Mouse (Mus musculus) megakaryocyte progenitor cell, adult 5-6 weeks (primary cell): ENCODE results near the gene Fads1. TPM values are rescaled to one million over a fixed set of nuclear protein-coding genes. Genes with fewer than 3 reads are reported as not detected.

Source experiments
- ATAC-seq: replicated peaks from 2 replicates; pipeline ENCODE4 v1.8.0; 2016; ENCODE audit warnings: mild to moderate bottlenecking, moderate TSS enrichment, inconsistent platforms; ENCODE audit not compliant: poor library complexity
- total RNA-seq, 2 experiments: library from RNA; stranded (forward) in 1 of 2; stranded (reverse) in 1 of 2; fragments of 157-497, 149-512 nt in 1 of 2; fragments of 200-1000 nt in 1 of 2; gene quantifications; 2 replicates each; pipeline versions ENCODE4 v1.2.3 to v1.2.4; 2015 to 2017

The Fads1 gene
- total RNA-seq, 2 experiments from 2014 or later, result 9.4 to 22.2 TPM

DNA sequence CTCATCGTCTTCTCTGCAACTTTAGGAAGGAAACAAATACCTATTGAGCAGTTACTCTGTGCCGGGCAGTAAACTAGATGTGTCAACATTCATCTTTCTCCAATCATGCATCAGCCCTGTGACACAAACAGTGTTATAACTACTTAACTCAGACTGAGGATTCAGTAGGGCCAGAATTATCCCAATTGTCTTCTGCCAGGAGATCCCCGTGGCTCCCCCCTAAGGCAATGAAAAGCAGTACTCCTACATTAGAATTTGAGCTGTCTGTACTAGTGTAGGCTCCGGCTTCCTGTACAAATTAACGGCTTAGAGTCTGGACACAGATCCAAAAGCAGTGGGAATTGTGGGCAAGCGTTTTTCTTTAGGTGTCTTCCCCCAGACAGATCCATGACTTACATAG lies 22.4 kb downstream of the Fads1 start:
- ATAC-seq, result no peak

DNA sequence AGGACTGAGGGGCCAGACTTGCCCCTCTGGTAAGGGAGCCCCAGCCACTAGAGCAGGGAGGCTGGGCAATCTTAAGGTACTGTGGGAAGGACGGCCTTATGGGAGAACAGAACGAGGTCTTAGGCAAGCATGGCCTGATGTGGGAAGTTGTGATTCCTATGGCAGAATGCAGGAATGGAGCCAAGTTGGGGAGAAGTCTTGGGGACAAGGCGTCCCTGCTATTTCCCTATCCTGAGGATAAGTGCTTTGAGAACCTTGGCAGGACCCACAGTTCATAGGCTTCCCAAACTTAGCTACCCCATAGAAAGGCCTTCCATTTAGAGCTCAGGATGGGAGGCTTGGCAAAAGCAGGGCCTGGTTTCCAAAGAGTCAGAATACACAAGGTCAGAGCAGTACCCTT lies 26.2 kb downstream of the Fads1 start:
- no peak for ATAC-seq

DNA sequence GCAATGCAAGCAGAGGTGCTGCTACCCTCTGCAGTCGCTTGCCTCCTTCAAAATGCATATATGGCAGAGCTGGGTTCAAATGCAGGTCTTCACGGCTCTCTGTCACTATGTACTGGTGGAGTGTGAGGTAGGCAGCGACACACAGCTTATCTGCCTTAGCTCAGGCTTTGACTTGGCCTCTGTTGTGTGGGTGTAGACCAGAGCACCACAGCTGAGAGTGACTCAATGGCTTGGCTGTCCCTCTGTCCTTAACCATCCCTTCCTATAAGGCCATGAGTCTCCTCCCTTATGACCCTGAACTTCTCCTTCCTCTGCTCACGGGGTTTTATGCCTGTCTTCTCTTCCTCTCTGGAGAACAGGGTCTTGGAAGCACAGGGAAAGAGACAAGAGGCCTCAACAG lies 28.2 kb downstream of the Fads1 start:
- ATAC-seq, result peak; percentile 62

DNA sequence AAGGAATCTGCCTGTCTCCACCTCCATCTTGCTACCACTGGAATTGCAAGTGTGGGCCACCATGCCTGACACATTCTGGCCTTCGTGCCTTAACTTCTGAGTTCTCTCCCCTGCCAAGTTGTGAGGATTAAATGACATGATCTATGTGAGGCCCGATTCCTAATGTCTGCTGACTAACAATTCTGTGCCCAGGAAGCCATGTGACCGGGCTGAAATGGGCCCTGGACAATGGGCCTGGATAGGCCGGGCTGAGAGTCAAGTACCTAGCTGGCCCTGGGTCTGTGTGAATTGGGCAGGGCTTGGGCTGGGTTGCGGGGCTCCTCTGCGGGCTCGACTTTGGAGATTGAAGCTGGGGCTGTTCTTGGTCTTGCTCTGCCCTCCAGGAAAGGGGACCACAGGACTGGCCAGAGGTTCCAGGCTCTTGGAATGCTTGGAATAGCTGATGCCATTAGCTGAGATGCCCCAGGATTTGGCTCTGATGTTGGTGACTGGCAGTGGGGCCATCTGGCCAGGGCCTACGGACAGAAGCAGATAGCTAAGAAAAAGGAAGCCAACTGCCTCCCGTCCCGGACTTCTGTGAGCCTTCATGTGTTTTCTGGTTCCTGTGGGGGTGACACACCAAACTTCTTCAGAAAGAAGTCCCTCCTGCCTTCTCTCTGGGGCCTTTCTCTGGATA lies 31.2 kb downstream of the Fads1 start:
- no peak for ATAC-seq

DNA sequence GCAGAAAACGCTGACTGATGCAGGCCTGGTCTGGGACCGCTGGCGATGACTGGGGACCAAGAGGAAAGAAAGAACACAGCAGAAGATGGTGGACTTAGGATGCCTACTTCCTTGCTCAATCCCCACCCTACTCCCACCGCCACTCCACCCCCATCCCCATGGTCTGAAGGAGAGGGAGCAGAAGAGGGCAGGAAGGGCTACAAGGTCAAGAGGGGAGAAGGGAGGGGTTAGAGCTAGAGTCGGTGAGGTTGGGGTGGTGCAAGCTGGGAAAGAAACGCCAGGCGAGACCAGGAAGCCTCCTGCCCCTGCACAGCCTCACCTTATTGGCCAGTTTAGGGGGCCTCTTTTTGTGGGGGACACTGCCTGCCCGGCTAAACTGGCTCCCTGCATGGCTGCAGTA lies 33.4 kb downstream of the Fads1 start:
- no peak for ATAC-seq

DNA sequence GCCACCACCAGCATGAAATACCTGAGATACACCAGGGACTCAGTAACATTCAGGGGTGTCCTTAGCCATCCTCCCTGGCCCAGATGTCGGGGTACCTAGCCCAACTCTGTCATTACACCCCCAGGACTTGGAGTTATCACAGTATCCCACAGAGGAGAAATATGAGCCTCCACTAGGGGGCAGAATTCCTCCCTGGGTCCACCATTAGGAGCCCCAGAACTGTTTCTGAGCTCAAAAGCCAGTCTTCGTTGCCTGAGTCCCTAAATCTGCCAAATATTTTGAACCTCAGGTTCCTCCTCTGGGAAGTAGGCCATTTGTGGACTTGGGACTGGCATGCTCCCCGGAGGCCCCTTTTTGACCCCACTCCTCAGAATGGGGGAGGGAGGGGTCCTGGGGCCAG lies 36.4 kb downstream of the Fads1 start:
- peak; percentile 53 for ATAC-seq

DNA sequence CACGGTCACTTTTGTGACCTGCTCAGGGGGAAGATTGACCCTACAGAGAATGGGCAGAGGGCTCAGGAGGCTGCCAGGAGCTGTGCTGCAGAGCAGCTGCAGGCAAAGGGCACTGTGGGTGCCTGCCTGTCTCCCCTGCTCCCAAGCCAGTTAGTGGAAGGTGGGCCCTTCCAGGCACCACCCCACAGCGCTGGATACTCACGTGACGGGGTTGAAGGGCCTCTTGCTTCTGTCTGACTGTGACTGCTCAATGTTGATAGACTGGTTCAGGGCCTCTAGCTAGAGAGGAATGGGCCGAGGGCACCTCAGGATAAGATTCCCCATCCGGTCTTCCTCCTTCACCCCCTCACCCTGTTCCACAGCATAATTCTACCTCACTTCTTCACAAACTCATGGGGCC lies 36.9 kb downstream of the Fads1 start:
- ATAC-seq, result no peak

DNA sequence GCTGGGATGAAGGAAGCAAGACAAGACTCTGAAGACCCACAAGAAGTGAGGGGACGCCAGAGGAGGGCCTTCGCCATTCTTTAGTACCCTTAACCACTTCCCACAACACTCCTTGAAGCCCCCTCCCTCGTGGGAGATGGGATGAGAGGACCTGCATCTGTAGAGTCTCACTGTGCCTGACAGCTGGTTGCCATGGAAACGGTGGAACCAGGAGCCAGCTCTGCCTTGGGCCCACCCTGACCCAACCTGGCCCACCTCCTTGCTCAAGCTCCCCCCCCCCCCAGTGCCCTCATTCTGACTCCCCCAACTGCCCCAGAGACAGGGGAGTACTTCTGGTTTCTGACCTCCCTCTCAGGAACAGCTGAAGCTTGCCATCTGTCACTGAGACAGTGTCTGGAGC lies 38.9 kb downstream of the Fads1 start:
- ATAC-seq, result no peak

DNA sequence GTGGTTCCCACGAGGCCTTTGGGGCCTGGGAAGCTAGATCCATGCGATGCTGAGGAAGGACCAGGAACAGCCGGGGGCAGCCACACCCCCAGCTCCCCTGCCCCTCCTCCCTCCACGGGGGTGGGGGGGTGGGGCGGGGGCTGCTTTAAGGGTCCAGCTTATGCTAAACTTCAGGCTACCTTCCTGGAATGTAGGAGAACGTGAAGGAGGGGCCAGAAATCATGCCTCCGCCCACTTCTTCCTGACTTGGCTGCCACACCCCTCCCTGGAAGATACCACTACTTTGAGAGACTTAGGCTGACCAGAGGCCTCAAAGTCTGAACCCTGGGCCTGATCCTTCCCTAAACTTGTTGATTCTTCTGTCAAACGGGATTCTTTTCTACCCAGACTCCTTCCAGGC lies 40.0 kb downstream of the Fads1 start:
- ATAC-seq, result no peak

DNA sequence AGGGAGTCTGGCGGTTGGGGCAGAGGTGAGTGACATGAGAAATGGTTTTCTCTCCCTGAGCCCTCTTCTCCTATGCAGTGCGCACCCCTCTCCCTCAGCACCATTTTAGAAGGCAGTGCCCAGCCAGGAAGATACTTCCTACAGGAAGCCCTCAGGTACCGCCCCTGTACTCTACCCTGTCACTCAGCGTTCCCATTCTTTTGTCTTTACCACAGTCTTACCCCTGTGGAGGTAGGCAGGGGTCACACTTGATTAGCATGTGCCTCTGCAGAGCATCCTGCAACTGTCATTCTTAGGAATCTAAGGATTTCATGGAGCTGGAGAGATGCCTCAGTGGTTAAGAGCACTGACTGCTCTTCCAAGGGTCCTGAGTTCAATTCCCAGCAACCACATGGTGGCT lies 40.9 kb downstream of the Fads1 start:
- ATAC-seq, result no peak; the same call in 1 of the 2 replicates

DNA sequence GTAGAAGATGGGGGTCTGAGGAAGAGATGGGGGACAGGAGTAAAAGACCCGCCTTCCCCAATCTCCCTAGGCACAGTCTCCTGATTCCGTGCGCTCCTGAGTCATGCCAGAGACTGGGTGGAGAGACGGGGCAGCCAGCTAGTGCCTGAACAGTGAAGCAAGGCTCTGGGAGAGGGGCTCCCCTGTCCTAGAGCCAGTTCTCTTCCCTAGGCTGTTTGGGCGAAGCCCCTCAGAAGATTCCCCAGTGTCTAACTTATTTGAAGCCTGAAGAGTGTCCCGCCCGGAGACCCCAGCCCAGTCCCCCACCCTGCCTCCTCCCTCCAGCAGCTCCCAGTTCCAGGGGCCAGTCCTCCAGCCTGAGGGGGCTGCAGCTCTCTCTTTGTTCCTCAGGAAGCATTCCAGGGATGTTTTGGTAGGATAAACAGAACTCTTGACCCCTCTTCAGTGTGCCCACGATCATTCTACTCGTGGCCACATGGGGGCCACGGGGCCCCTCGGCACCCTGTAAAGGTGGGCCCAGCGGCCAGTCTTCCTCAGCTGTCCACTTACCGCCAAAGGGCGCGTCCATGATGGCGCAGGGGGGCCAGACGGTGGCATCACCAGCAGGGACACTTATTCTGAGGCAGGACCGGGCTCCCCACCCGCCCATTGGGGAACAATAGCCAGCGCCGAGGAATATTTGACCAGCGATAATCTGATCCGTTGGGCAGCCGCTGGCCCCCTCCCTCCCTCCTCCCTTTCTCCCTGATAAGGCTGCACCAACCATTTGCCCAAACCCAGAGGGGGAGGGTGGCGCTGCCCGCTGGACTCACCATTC lies 42.2 kb downstream of the Fads1 start:
- ATAC-seq, result no peak

DNA sequence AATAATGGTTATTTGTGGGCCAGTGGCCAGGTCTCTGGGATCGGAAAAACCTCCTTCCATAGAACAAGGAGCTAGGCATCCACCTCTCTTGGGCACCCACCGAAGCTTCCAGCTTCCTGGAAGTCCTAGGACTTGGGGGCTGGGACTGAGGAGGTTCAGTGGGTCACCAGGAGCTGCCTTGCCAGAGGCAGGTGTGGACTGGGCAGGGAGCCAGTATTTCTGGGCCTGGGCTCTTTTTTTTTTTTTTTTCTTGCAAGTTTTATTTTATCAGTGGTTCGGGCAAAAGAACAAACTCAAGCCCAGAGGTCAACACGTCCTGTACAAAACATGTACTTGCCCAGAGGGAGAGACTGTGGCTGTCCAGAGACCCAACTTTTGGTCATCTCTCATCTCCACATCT lies 43.1 kb downstream of the Fads1 start:
- no peak for ATAC-seq

DNA sequence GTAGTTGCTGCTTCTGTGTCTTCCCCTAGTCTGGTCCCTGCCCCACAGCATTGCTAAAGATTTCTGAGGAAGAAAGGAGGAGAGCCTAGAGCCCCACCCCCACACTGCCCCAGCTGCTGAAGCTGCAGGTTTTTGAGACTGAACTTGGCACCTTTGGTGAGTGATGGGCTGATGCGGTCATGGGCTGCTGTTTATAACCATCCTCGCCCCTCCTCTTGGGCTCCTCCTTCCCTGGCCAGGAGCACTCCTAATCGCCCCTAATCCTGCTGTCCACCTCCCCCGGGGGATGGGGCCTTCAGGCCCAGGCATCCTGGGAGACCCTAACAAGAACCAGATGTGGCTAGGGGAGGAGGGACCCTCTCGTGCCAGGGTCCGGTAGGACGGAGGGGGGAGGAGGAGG lies 48.3 kb downstream of the Fads1 start:
- ATAC-seq, result no peak

DNA sequence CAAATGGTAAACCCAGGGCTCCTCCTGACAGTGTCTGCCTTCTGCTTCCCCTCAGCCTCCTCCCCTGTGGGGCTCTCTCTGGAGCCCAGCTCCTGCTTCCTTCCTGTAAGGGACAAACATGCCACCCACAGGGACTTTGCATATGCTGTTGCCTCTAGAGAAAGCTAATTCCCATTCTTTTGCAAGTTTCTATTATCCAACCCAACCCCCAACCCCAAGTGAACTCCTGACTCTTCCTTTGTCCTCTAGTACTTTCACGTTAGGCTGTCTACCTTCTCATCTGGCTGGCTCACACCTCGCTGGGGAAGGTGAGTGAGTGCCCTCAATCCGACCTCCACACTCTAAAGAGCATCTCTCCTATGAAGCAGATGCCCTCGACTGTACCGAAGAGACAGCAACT lies 49.2 kb downstream of the Fads1 start:
- no peak for ATAC-seq

DNA sequence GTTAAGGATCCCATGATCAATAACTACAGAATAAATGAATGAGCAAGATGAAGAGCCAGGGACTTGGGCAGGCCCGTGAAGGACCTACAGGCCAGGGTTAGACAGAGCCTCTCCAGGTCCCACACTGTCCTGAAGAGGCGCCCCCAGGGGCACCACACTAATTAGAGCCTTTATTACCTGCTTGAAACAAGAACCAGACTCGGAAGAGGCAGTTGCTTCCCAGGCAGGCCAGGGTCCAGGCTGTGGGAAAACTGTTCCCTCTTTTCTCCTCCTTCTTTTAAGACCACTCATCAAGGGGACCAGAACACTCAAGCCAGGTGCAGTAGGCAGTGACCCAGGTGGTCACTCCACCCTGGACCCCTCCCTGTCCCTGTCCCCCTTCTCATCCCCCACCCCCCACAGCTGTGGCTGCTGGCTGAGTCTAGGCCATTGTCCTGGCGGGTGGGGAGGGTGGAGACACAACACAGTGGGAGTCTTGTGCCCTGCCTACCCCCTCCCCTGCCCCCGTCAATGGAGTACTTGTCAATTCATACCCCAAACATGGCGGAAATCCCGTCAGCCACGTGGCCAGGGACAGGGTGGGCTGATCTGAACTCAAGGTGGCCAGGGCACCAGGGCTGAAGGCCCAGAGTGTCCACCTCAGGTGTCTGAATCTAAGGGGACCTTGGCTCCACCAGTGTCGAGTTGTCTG lies 49.8 kb downstream of the Fads1 start:
- ATAC-seq, result no peak

DNA sequence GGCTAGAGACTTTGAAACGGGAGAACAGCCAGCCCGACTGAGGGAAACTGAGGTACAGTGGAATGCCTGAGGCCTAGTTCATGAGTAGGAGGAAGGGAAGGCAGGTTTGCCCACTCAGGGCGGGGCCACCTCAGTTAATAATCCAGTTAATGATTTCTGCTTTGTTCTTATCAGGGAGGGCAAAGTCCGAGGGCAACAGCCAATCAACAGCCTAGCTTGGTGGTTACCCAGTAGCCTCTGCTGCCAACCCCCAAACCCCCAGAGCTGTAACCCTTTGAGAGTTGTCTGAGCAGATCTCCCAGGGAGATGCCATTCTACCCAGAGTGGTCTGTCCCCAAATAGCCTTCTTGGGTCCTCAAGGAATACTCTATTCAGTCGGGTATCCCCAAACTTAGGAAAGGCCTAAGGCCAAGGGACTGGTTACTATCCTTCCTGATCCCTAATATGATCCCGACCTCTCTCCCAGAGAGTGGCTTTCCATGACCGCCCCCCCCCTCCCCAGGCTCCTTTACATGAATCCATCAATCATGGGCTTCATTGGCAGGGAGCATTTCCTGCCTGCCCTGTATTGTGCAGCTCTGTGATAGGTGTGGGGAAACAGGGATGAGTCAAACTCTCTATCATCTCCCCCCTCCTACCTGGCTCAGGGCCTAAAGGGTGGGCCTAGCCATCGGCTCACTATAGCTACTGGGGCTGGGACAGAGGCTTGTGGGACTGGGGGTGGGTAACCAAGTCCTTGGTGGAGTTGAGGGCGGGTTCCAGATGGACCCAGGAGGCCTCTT lies 53.3 kb downstream of the Fads1 start:
- no peak for ATAC-seq

DNA sequence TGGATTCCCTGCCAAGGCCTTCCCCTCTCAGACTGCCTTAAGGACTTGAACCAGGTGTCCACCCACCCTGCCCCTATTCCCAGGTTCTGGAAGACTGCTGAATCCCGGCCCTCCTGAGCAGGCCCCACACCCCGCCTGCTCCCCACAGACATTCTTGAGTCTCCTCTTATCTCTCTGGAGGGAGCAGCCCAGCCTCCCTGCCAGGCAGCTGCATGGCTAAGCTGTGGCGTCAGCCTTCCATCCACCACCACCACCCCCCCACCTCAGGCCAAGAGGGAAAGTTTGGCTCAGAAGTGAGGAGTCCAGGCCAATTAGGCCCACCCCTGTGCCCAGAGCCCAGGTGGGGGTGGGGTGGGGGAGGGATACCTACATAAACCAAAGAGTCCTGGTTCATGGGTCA lies 55.8 kb downstream of the Fads1 start:
- ATAC-seq, result 0 out of 2 replicates have a peak, but pooled peaks have one; percentile 24

DNA sequence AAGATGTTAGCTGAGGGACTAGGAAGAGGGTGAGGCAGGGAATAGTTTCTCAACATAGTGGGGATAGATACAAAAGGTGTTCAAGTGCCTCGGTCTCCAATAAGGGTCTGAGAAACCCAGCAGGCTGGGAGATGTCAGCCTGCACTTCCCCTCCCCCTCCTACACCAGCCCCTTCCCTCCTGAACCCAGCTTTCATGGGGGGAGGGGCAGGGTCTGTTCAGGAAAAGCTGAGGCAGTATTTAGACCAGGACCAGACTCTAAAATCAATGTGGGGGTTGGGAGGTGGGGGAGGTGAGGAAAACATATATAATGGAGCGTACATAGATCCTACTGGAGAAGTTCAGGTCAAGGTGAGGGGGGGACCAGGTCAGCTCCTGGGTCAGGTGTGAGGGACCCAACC lies 56.7 kb downstream of the Fads1 start:
- ATAC-seq, result no peak

DNA sequence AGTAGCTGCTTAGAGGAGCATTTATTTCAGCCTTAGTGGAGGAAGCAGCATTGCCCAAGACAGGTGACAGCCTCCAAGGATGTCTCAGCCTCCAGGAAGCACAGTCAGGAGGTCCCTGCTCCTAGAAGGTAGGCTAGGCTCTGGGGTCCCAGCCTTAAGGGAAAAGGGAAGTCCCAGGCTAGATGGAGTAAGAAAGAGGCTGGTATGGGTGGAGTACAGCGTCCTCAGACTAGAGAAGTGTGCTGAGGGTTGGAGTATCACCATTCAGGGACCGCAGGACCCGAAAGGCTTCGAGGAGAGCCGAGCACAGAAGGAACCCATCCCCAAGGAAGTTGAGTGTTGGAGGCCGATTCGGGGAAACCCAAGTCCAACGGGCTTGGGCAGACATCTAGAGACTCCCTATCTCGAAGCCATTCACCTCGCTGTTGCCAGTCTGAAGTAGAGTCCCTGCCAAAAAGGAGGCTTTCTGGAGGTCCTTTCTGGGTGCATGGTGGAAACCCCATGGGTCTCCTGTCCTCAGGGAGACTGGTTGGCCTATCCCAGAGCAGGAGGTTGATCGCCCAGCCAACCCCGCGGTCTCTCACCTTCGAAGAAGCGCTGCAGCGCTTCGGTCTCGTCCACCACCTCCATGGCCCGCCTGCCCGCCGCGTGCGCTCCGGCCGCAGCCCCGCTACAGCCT lies 57.4 kb downstream of the Fads1 start:
- ATAC-seq, result peak; percentile 32; the same call in 1 of the 2 replicates

DNA sequence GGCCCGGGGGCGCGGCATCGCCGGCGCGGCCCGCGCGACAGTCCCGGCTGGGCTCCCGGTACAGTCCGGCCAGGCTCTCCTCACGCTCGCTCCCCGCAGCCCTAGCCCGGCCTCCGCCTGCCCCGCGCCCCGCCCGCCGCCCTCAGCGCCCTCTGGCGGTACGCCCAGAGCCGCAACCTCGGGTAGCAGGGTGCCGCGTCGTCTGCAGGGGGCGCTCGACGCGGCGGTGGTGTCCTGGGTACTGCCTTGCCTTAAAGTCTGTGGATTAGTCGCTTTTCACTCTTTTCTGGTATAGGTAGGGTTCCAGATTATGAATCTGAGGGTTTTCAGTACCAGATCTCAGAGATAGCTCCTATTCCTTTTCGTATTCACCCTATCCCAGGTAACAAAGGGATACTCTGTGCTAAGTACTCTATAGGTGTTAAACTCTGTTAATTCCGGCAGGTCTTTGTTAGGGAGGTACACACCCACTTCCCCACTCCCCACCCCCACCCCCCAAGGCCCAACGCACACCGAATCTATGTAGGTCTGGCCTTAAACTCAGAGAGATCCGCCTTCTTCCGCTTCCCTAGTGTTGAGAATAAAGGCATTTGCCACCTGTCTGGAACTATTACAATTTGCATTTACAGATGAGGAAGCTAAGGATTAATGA lies 58.1 kb downstream of the Fads1 start, which contains the start of gene Myrf:
Gene Myrf (minus strand): TSS at position 95 of the 652 bp plus-strand sequence.
- ATAC-seq, result peak; percentile 87
